Mouse (Mus musculus): ENCODE measurements at regions not wholly inside any gene's neighbourhood (a gene's known extent, or its start where the extent isn't known, plus 50 kb on each side); places are given as distances from the start of the nearest gene placed in this dataset.

DNA sequence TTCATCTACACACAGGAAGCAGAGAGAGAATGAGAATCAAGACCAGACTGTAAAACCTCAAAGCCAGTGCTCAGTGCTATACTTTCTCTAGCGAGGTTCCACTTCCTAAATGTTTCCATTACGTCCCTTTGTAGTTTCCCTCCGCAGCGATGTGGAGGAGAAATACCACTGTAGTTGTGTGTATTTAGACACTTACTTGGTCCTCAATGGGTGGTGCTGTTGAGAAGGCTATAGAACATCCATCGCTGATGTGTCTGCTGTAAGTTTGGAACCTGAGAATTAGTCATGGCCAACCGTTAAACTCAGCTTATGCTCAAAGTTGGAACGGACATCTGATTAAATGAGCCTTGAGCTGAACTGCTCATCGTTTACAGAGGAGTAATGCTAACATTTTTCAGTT lies 170.7 kb upstream of the Lyplal1 start:
- no peaks in the 10 kb centered on the region for H3K9me3 ChIP-seq (replicated peaks; ENCODE audit: control insufficient read depth, low read length)
- no peak overlapping the region for H3K27ac ChIP-seq (ENCODE audit: low read length)
- no peaks in the 10 kb centered on the region for H3K36me3 ChIP-seq (ENCODE audit: control insufficient read depth, insufficient read depth)
- no peak overlapping the region for H3K4me3 ChIP-seq (ENCODE audit: low read depth, low read length)
- H3K4me2 ChIP-seq (ENCODE audit: low read depth, low read length), result no peak overlapping the region
- H3K9ac ChIP-seq (ENCODE audit: low read depth, low read length), result no peak overlapping the region
- no peak for ATAC-seq (ENCODE audit: low read depth)
- H3K27me3 ChIP-seq (ENCODE audit: control insufficient read depth, insufficient read depth, low read depth, low read length), result no peaks in the 10 kb centered on the region
- WGBS (ENCODE audit: insufficient replicate concordance), result 62% methylated on average over 8 of the region's 8 CpGs
- H3K4me1 ChIP-seq (ENCODE audit: control insufficient read depth, low read depth, low read length), result no peaks in the 10 kb centered on the region

DNA sequence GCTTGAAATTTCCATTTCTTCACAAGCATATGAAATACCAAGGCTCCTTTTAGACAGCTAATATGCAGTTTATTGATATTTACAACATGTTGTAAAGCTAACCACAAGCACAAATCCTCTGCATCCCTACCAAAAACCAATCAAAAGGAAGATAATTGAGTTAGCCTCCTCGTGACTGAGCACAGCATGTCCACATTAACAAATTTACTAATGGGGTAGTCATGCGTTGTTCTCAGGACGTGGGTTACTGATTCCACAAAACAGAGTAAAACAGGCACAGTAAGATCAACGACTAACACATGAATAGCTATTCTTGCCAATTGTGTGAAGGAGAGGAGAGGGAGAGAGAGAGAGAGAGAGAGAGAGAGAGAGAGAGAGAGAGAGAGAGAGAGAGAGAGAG lies 169.3 kb upstream of the Lyplal1 start:
- ATAC-seq (ENCODE audit: low read depth), result no peak
- no peaks in the 10 kb centered on the region for H3K4me1 ChIP-seq (ENCODE audit: control insufficient read depth, low read depth, low read length)
- no peaks in the 10 kb centered on the region for H3K9me3 ChIP-seq (replicated peaks; ENCODE audit: control insufficient read depth, low read length)
- H3K36me3 ChIP-seq (ENCODE audit: control insufficient read depth, insufficient read depth), result no peaks in the 10 kb centered on the region
- 61% methylated on average over 4 of the region's 4 CpGs for WGBS (ENCODE audit: insufficient replicate concordance)
- no peak overlapping the region for H3K9ac ChIP-seq (ENCODE audit: low read depth, low read length)
- no peak overlapping the region for H3K27ac ChIP-seq (ENCODE audit: low read length)
- H3K4me3 ChIP-seq (ENCODE audit: low read depth, low read length), result no peak overlapping the region
- no peak overlapping the region for H3K4me2 ChIP-seq (ENCODE audit: low read depth, low read length)
- no peaks in the 10 kb centered on the region for H3K27me3 ChIP-seq (ENCODE audit: control insufficient read depth, insufficient read depth, low read depth, low read length)

DNA sequence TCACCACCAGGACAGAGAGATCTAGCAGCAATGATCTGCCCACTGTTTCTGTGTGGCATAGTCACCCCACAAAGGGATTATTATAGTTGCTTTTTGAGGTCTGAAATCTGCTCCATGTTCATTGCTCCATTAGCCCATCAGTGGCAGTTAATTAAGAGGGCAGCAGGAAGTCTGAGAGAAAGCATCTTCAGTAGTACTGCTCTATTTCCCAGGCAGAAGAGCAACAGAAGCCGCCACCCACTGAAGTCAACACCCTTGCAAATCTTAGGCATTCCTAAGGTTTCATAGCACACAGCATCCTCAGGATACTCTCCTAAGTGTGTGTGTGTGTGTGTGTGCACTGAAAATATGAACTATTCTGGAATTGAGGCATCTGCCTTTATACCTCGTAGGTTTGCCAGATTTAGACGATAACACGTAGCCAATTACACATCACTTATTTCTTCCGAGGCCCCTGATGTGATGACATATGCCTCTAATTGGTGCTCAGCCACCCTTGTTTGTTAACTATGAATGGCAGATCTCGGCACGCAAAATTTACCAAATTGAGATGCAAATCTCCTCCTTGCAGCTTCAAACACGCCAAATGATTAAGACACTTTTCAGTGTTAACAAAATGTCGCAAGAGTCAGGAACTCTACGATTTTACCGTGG lies 161.0 kb upstream of the Lyplal1 start:
- no peak for ATAC-seq (ENCODE audit: low read depth)
- no peak overlapping the region for H3K4me3 ChIP-seq (ENCODE audit: low read depth, low read length)
- H3K36me3 ChIP-seq (ENCODE audit: control insufficient read depth, insufficient read depth), result no peaks in the 10 kb centered on the region
- H3K4me2 ChIP-seq (ENCODE audit: low read depth, low read length), result no peak overlapping the region
- no peaks in the 10 kb centered on the region for H3K27me3 ChIP-seq (ENCODE audit: control insufficient read depth, insufficient read depth, low read depth, low read length)
- H3K9ac ChIP-seq (ENCODE audit: low read depth, low read length), result no peak overlapping the region
- H3K27ac ChIP-seq (ENCODE audit: low read length), result no peak overlapping the region
- H3K4me1 ChIP-seq (ENCODE audit: control insufficient read depth, low read depth, low read length), result no peaks in the 10 kb centered on the region
- no peaks in the 10 kb centered on the region for H3K9me3 ChIP-seq (replicated peaks; ENCODE audit: control insufficient read depth, low read length)
- 64% methylated on average over 11 of the region's 11 CpGs for WGBS (ENCODE audit: insufficient replicate concordance)

- no peak for ATAC-seq (ENCODE audit: low read depth)
- H3K4me1 ChIP-seq (ENCODE audit: control insufficient read depth, low read depth, low read length), result no peaks in the 10 kb centered on the region
- no peaks in the 10 kb centered on the region for H3K36me3 ChIP-seq (ENCODE audit: control insufficient read depth, insufficient read depth)
- H3K4me3 ChIP-seq (ENCODE audit: low read depth, low read length), result no peak overlapping the region
- 67% methylated on average over 2 of the region's 2 CpGs for WGBS (ENCODE audit: insufficient replicate concordance)
- no peaks in the 10 kb centered on the region for H3K27me3 ChIP-seq (ENCODE audit: control insufficient read depth, insufficient read depth, low read depth, low read length)
- no peak overlapping the region for H3K9ac ChIP-seq (ENCODE audit: low read depth, low read length)
- no peak overlapping the region for H3K27ac ChIP-seq (ENCODE audit: low read length)
- no peaks in the 10 kb centered on the region for H3K9me3 ChIP-seq (replicated peaks; ENCODE audit: control insufficient read depth, low read length)
- H3K4me2 ChIP-seq (ENCODE audit: low read depth, low read length), result no peak overlapping the region
Measured at GRCm38 (mm10) chr1:186271436-186271835, 154.3 kb upstream of the Lyplal1 start.

DNA sequence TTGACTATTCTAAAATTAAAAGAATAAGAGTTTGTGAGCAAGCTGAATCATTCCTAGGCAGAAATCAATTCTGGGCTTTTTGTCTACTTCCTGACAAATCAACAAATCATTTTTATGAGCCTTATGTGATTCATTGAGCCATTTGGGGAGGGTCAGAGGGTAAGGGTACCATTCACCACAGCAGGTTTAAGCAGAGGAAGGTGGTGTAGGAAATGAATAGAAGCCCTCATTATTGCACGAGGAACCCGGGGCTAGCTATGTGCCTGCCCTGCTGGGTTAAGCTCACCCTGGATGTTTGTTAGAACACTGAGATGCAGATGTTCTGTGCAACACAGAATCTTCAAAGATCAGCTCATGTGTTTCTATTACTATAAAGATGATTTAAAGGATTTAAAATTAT lies 150.2 kb upstream of the Lyplal1 start:
- Histone ChIP-seq H3K9me3 (replicated peaks; ENCODE audit: control insufficient read depth, low read length) (no peaks in the 10 kb centered on the region), H3K36me3 (ENCODE audit: control insufficient read depth, insufficient read depth) (no peaks in the 10 kb centered on the region), H3K27ac (ENCODE audit: low read length) (no peak overlapping the region), H3K4me2 (ENCODE audit: low read depth, low read length) (no peak overlapping the region), H3K4me1 (ENCODE audit: control insufficient read depth, low read depth, low read length) (no peaks in the 10 kb centered on the region; the same call in 1 of the 2 replicates), H3K4me3 (ENCODE audit: low read depth, low read length) (no peak overlapping the region), H3K27me3 (ENCODE audit: control insufficient read depth, insufficient read depth, low read depth, low read length) (no peaks in the 10 kb centered on the region), H3K9ac (ENCODE audit: low read depth, low read length) (no peak overlapping the region)
- WGBS (ENCODE audit: insufficient replicate concordance), result 64% methylated on average over 2 of the region's 2 CpGs
- ATAC-seq (ENCODE audit: low read depth), result no peak

GRCm38 (mm10) chr1:186264639-186265038 lies 147.5 kb upstream of the Lyplal1 start:
- no peaks in the 10 kb centered on the region for H3K27me3 ChIP-seq (ENCODE audit: control insufficient read depth, insufficient read depth, low read depth, low read length)
- WGBS (ENCODE audit: insufficient replicate concordance), result 46% methylated on average over 3 of the region's 3 CpGs
- ATAC-seq (ENCODE audit: low read depth), result no peak
- H3K9ac ChIP-seq (ENCODE audit: low read depth, low read length), result no peak overlapping the region
- no peaks in the 10 kb centered on the region; the same call in 1 of the 2 replicates for H3K4me1 ChIP-seq (ENCODE audit: control insufficient read depth, low read depth, low read length)
- H3K4me2 ChIP-seq (ENCODE audit: low read depth, low read length), result no peak overlapping the region
- no peak overlapping the region for H3K4me3 ChIP-seq (ENCODE audit: low read depth, low read length)
- H3K9me3 ChIP-seq (replicated peaks; ENCODE audit: control insufficient read depth, low read length), result no peaks in the 10 kb centered on the region
- H3K36me3 ChIP-seq (ENCODE audit: control insufficient read depth, insufficient read depth), result no peaks in the 10 kb centered on the region
- no peak overlapping the region for H3K27ac ChIP-seq (ENCODE audit: low read length)

DNA sequence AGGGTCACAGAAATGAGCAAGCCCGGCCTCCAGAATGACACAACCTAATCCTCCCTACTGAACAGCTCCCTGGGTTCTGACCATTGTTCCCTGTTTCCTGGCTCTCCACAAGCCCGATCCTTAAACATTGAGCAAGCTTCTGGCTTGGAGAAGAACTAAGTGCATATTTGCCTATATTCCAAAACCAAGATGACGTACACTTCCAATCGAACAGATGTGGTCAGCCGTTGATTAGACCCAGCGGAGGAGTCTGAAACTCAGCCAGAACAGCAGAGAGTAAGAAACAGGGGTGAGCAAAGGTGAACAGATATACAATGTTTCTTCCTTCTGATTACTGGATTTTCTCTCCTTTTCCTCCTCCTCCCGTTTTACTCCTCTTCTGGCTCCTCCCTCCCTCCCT lies 146.8 kb upstream of the Lyplal1 start:
- Histone ChIP-seq H3K9ac (ENCODE audit: low read depth, low read length) (no peak overlapping the region), H3K9me3 (replicated peaks; ENCODE audit: control insufficient read depth, low read length) (no peaks in the 10 kb centered on the region), H3K4me3 (ENCODE audit: low read depth, low read length) (no peak overlapping the region), H3K27ac (ENCODE audit: low read length) (no peak overlapping the region), H3K27me3 (ENCODE audit: control insufficient read depth, insufficient read depth, low read depth, low read length) (no peaks in the 10 kb centered on the region), H3K4me1 (ENCODE audit: control insufficient read depth, low read depth, low read length) (no peaks in the 10 kb centered on the region; the same call in 1 of the 2 replicates), H3K4me2 (ENCODE audit: low read depth, low read length) (no peak overlapping the region), H3K36me3 (ENCODE audit: control insufficient read depth, insufficient read depth) (no peaks in the 10 kb centered on the region)
- WGBS (ENCODE audit: insufficient replicate concordance), result 51% methylated on average over 7 of the region's 7 CpGs
- ATAC-seq (ENCODE audit: low read depth), result no peak

DNA sequence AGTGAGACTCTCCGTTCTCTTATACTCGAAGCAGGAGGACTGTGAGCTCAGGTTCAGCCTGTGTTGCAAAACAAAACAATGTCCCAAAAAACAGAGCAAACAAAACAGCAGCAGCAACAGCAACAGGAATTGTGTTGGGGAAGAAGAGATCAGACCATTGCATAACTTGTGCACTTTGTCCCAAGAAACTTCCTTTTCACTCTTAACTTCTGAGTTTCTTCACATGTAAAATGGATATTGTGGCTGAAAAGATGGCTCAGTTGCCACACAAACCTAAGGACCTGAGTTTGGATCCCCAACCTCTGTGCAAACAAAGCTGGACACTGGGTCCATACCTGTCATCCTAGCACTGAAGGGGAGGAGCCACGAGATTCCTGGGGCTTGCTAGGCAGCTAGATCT lies 146.1 kb upstream of the Lyplal1 start:
- Histone ChIP-seq H3K4me3 (ENCODE audit: low read depth, low read length) (no peak overlapping the region), H3K9me3 (replicated peaks; ENCODE audit: control insufficient read depth, low read length) (no peaks in the 10 kb centered on the region), H3K4me1 (ENCODE audit: control insufficient read depth, low read depth, low read length) (no peaks in the 10 kb centered on the region; the same call in 1 of the 2 replicates), H3K4me2 (ENCODE audit: low read depth, low read length) (no peak overlapping the region), H3K27ac (ENCODE audit: low read length) (no peak overlapping the region), H3K27me3 (ENCODE audit: control insufficient read depth, insufficient read depth, low read depth, low read length) (no peaks in the 10 kb centered on the region), H3K9ac (ENCODE audit: low read depth, low read length) (no peak overlapping the region), H3K36me3 (ENCODE audit: control insufficient read depth, insufficient read depth) (no peaks in the 10 kb centered on the region)
- WGBS (ENCODE audit: insufficient replicate concordance), result 45% methylated on average over 3 of the region's 3 CpGs
- no peak for ATAC-seq (ENCODE audit: low read depth)

DNA sequence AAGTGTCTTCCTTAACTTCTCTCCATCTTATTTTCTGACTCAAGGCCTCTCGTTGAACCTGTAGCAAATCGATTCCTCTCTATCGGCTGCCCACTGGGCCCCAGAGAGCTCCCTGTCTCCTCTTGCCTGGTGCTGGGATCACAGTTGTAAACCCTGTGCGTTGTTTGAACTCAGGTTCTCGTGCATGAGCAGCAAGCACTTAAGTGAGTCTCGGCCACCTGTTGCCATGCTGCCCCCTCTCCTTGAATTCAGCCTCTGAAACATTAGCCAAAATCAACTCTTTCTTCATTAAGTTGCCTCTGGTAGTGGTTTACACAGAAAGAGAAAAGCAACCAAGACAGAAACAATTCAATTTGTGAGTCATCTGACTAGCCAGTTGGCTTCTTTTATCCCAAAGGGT lies 144.9 kb upstream of the Lyplal1 start:
- H3K4me1 ChIP-seq (ENCODE audit: control insufficient read depth, low read depth, low read length), result no peaks in the 10 kb centered on the region; the same call in 1 of the 2 replicates
- H3K4me2 ChIP-seq (ENCODE audit: low read depth, low read length), result no peak overlapping the region
- H3K27ac ChIP-seq (ENCODE audit: low read length), result no peak overlapping the region
- no peak for ATAC-seq (ENCODE audit: low read depth)
- no peaks in the 10 kb centered on the region for H3K36me3 ChIP-seq (ENCODE audit: control insufficient read depth, insufficient read depth)
- H3K9ac ChIP-seq (ENCODE audit: low read depth, low read length), result no peak overlapping the region
- no peaks in the 10 kb centered on the region for H3K27me3 ChIP-seq (ENCODE audit: control insufficient read depth, insufficient read depth, low read depth, low read length)
- 61% methylated on average over 6 of the region's 6 CpGs for WGBS (ENCODE audit: insufficient replicate concordance)
- H3K4me3 ChIP-seq (ENCODE audit: low read depth, low read length), result no peak overlapping the region
- H3K9me3 ChIP-seq (replicated peaks; ENCODE audit: control insufficient read depth, low read length), result no peaks in the 10 kb centered on the region

Data from liver, embryonic 16.5 days (tissue).